Mouse (Mus musculus) C2C12 (cell line): ENCODE data around the gene Nom1. TPM values are rescaled to one million over a fixed set of nuclear protein-coding genes. Genes with fewer than 3 reads are reported as not detected.
"Not testable (repeated sequence)": the region's sequence is repeated elsewhere in the genome, so short reads cannot be mapped to it uniquely, and the experiment has no call there.

Source experiments
- H3K27me3 ChIP-seq: one replicate; pipeline ENCODE4 v1.6.1; 2011; ENCODE audit not compliant: control insufficient read depth, insufficient read depth, insufficient read length
- H3K36me3 ChIP-seq: one replicate; pipeline ENCODE4 v1.6.1; 2011; ENCODE audit not compliant: control insufficient read depth, insufficient read depth
- H3K4me3 ChIP-seq: one replicate; pipeline ENCODE4 v1.5.1; 2011; ENCODE audit warnings: mild to moderate bottlenecking, control low read depth; ENCODE audit not compliant: poor library complexity, insufficient read depth, severe bottlenecking
- H3K79me2 ChIP-seq: one replicate; pipeline ENCODE4 v1.6.1; 2011; ENCODE audit not compliant: control insufficient read depth, insufficient read depth
- H3K79me3 ChIP-seq: one replicate; pipeline ENCODE4 v1.6.1; 2011; ENCODE audit warnings: low read depth, control low read depth
- H3ac ChIP-seq: one replicate; pipeline ENCODE3; 2011; ENCODE audit warnings: low read depth; ENCODE audit not compliant: control insufficient read depth, insufficient read length
- CEBPB ChIP-seq: IDR thresholded peaks from one replicate; pipeline ENCODE4 v1.6.1; 2011; ENCODE audit warnings: low read depth, mild to moderate bottlenecking, control low read depth, moderate library complexity
- CTCF ChIP-seq: IDR thresholded peaks from one replicate; pipeline ENCODE4 v1.5.1; 2011; ENCODE audit not compliant: control insufficient read depth, insufficient read depth, insufficient read length
- FOSL1 ChIP-seq: IDR thresholded peaks from one replicate; pipeline ENCODE4 v1.8.0; 2011; ENCODE audit warnings: mild to moderate bottlenecking, low read length; ENCODE audit not compliant: poor library complexity, insufficient read depth, severe bottlenecking
- MAX ChIP-seq: IDR thresholded peaks from one replicate; pipeline ENCODE4 v1.6.1; 2011; ENCODE audit warnings: mild to moderate bottlenecking, control low read depth
- MYOD1 ChIP-seq: IDR thresholded peaks from one replicate; pipeline ENCODE4 v1.6.1; 2011; ENCODE audit warnings: low read depth; ENCODE audit not compliant: control insufficient read depth, insufficient read length
- MYOG ChIP-seq: IDR thresholded peaks from one replicate; pipeline ENCODE4 v1.6.1; 2011; ENCODE audit not compliant: control insufficient read depth, insufficient read length; ENCODE audit errors: extremely low read depth
- USF1 ChIP-seq: IDR thresholded peaks from one replicate; pipeline ENCODE4 v1.6.1; 2011; ENCODE audit warnings: low read depth, mild to moderate bottlenecking, control low read depth, moderate library complexity
- polyA plus RNA-seq: library from polyadenylated mRNA; unstranded; fragments of >200 nt; fragmentation: generic; extraction: Trizol; gene quantifications from one replicate; pipeline ENCODE4 v1.2.1, GENCODE M21; 2012; ENCODE audit warnings: missing spikeins

The Nom1 gene
- polyA plus RNA-seq, 1 experiment, result 13.5 TPM

DNA sequence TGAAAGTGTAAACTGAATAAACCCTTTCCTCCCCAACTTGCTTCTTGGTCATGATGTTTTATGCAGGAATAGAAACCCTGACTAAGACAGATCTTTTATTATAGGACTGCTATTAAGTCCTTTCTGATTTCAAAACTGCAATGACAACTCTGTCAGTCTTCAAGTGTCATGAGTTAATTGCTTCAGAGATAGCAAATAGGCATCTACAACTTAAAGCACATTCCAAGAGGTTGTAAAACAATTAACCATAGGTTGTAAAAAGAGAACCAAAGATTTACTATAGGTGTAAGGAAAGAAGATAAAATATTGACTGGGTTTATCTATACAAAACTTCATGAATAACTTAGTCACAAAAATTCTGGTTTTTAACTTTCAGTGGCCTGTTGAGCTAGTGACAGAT is 23.6 kb upstream of the Nom1 start:
- H3K4me3 ChIP-seq, result no peak overlapping the region
- H3K27me3 ChIP-seq, result peaks cover 7% of the 10 kb centered on the region
- H3K36me3 ChIP-seq, result no peaks in the 10 kb centered on the region
- no peaks in the 10 kb centered on the region for H3K79me3 ChIP-seq
- H3ac ChIP-seq, result no peak overlapping the region
- H3K79me2 ChIP-seq, result no peaks in the 10 kb centered on the region
- TF ChIP-seq FOSL1 (no peak), MYOD1 (no peak), MYOG (no peak), CEBPB (no peak), USF1 (no peak), CTCF (no peak), MAX (no peak)

GRCm38 (mm10) chr5:29413041-29413440 is 21.4 kb upstream of the Nom1 start:
- no peak overlapping the region for H3K4me3 ChIP-seq
- H3K27me3 ChIP-seq, result peaks cover 7% of the 10 kb centered on the region
- no peaks in the 10 kb centered on the region for H3K36me3 ChIP-seq
- no peaks in the 10 kb centered on the region for H3K79me3 ChIP-seq
- TF ChIP-seq FOSL1, result no peak
- no peak for TF ChIP-seq MYOD1
- TF ChIP-seq CTCF, result no peak
- no peak for TF ChIP-seq MAX
- no peak for TF ChIP-seq MYOG
- no peak for TF ChIP-seq USF1
- no peak for TF ChIP-seq CEBPB
- no peak overlapping the region for H3ac ChIP-seq
- H3K79me2 ChIP-seq, result no peaks in the 10 kb centered on the region

DNA sequence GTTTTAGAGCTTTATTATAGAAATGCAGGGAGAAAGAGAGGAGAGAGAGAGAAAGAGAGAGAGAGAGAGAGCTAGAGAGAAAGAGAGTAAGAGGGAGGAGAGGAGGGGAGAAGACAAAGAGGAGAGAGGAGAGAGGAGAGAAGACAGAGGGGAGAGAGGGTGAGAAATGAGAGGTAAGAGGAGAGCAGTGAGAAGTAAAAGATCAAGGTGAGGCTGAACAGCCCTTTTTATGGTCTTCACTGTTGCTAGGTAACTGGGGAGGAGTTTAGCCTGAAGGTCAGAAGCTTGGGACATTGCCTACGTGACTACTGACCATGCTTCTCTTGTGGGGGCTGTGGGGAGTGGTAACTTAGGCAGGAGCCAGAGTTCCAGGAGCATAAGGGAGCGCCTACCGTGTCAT is 11.1 kb upstream of the Nom1 start:
- H3K79me2 ChIP-seq, H3K36me3 ChIP-seq, H3K4me3 ChIP-seq, H3ac ChIP-seq, H3K27me3 ChIP-seq, H3K79me3 ChIP-seq: not testable (repeated sequence)

DNA sequence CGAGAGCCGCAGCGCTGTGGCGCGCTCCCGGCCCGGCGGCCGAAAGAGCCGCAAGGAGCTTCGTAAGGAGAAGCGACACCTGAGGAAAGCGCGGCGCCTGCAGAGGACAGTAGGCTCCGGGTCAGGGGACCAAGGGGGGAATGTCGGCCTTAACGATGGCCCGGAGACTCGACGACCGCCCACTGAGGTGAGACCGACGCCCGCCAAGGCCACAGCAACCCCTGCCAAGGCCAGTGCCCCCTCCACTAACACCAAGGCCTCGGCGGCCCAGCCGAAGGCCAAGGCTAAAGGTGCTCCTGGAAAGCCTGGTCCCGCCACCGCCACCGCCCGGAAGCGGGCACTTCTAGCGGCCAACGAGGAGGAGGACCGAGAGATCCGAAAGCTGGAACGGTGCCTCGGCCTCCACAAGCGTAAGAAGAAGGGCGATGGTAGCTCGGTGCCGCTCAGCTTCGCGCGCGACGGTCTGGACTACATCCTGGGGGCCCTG is 451 bp downstream of the Nom1 start:
- Histone ChIP-seq H3K4me3 (peak overlapping the region; percentile 68), H3K27me3 (no peaks in the 10 kb centered on the region), H3ac (peak overlapping the region; percentile 91), H3K79me2 (peaks cover 44% of the 10 kb centered on the region), H3K79me3 (peaks cover 31% of the 10 kb centered on the region), H3K36me3 (peaks cover 42% of the 10 kb centered on the region)
- TF ChIP-seq MYOD1 (no peak), MAX (no peak), MYOG (no peak), CEBPB (no peak), USF1 (no peak), CTCF (no peak), FOSL1 (no peak)

DNA sequence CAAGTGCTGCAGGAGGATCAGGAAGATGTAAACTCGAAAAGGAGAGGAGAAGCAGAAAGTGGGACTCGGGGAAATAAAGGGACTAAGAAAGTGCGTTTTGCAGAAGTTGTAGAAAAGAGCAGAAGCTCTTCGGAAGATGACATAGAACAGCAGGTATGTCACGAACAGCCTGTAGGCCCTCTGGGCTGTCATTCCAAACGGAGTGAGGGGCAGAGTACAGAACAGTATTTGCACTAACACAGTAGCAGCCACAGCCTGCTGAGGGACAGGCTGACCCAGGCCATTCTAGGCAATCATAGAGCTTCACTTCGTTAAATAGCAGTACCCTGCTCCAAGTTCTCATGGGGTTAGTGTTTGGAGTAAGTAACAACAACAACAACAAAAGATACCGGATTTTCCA is 1.0 kb downstream of the Nom1 start:
- peak overlapping the region; percentile 68 for H3K4me3 ChIP-seq
- H3K79me3 ChIP-seq, result peaks cover 31% of the 10 kb centered on the region
- TF ChIP-seq MYOG (no peak), CTCF (no peak), FOSL1 (no peak), MAX (no peak), CEBPB (no peak)
- peak overlapping the region; percentile 91 for H3ac ChIP-seq
- H3K27me3 ChIP-seq, result no peaks in the 10 kb centered on the region
- peaks cover 47% of the 10 kb centered on the region for H3K36me3 ChIP-seq
- H3K79me2 ChIP-seq, result peaks cover 49% of the 10 kb centered on the region

DNA sequence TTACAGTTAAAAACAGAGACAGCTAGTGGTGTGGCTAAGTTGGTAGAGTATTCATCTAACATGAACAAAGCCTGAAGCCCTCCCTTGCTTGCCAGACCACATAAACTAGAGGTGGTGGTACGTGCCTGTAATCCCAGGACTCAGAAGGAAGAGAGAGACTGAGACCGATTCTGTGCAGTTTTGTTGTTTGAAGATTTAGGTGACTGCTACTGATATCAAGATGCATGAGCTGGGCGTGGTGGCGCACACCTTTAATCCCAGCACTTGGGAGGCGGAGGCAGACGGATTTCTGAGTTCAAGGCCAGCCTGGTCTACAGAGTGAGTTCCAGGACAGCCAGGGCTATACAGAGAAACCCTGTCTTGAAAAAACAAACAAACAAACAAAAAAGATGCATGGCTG is 2.3 kb downstream of the Nom1 start:
- H3K27me3 ChIP-seq, H3ac ChIP-seq, H3K4me3 ChIP-seq: not testable (repeated sequence)
- Histone ChIP-seq H3K79me2 (peaks cover 51% of the 10 kb centered on the region), H3K79me3 (peaks cover 31% of the 10 kb centered on the region), H3K36me3 (peaks cover 60% of the 10 kb centered on the region)
